Comparison of ENCODE assay signal across 9 mouse cellular contexts in the genomic region with DNA sequence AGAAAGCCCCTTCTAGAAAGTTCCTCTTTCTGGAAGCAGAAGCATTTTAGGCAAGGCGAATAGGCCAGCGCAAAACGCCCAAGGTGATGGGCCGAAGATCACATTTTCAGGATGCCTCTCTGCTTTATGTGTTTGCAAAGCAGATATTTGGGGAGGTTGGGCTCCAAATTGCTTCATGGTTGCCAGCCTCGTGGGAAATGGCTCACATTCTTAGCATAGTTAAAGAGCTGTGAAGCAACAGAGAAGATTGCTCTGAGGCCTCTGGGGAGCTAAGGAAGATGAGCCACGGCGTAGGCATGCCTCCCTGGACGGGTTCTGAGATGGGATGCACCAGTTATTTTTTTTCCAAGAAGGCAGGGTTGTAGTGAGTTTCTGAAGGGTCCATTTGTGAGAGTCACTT. TPM values are rescaled to one million over a fixed set of nuclear protein-coding genes. Genes with fewer than 3 reads are reported as not detected.
A peak's percentile ranks its signal among the peaks of the same experiment; 100 is the strongest.
DNase-seq lines count a peak whose midpoint lies in the region; ATAC-seq and TF ChIP-seq lines count a peak whose summit lies in the region.
"Had no signal": no experiment of that assay in that cellular context is flagged by ENCODE, and none has a peak within 500 bp of the region (broad histone marks: within the 10 kb centered on the region; RNA-seq: fewer than 3 reads in every experiment).

No protein-coding gene starts in this region.

- peak; percentile 66 for DNase-seq in lung, embryonic 14.5 days
- DNase-seq in lung, postnatal 14 days: no peak
- DNase-seq in yolk sac, embryonic 10.5 days (ENCODE audit: low spot score): peak; percentile 74
- no peak for DNase-seq in frontal cortex, postnatal 36 days (ENCODE audit: low spot score in 2 of 2)
- DNase-seq: liver had no signal

- no peak overlapping the region for H3K4me3 ChIP-seq in lung, embryonic 14.5 days (ENCODE audit: low read depth, low read length)
- H3K4me3 ChIP-seq in embryonic fibroblast, embryonic 13.5 days (ENCODE audit: insufficient read depth, low read length): no peak overlapping the region
- no peak overlapping the region for H3K4me3 ChIP-seq in limb, embryonic 13.5 days
- no peak overlapping the region for H3K4me3 ChIP-seq in forebrain, embryonic 13.5 days
- H3K4me3 ChIP-seq: midbrain, embryonic 12.5 days had no signal

- ATAC-seq in lung, embryonic 14.5 days (ENCODE audit: insufficient read depth): no peak
- ATAC-seq in limb, embryonic 13.5 days (ENCODE audit: low FRiP score, low read depth): no peak
- no peak for ATAC-seq in forebrain, embryonic 13.5 days

- no peaks in the 10 kb centered on the region for H3K9me3 ChIP-seq in lung, embryonic 14.5 days (ENCODE audit: low read depth, low read length)
- no peaks in the 10 kb centered on the region for H3K9me3 ChIP-seq in limb, embryonic 13.5 days
- no peaks in the 10 kb centered on the region for H3K9me3 ChIP-seq in forebrain, embryonic 13.5 days (replicated peaks)
- H3K9me3 ChIP-seq: midbrain, embryonic 12.5 days had no signal

- 0 out of 2 replicates have a peak, but pooled peaks have one; percentile 14 for TF ChIP-seq POLR2A in embryonic fibroblast, embryonic 13.5 days (IDR thresholded peaks at IDR 0.05; ENCODE audit: low read depth, low read length)

- no peak overlapping the region for H3K9ac ChIP-seq in lung, embryonic 14.5 days
- H3K9ac ChIP-seq in limb, embryonic 13.5 days: no peak overlapping the region
- H3K9ac ChIP-seq in forebrain, embryonic 13.5 days: no peak overlapping the region
- H3K9ac ChIP-seq: midbrain, embryonic 12.5 days had no signal

- no peaks in the 10 kb centered on the region for H3K27me3 ChIP-seq in lung, embryonic 14.5 days (ENCODE audit: insufficient read depth, low read length)
- no peaks in the 10 kb centered on the region for H3K27me3 ChIP-seq in limb, embryonic 13.5 days
- no peaks in the 10 kb centered on the region for H3K27me3 ChIP-seq in forebrain, embryonic 13.5 days
- H3K27me3 ChIP-seq: midbrain, embryonic 12.5 days had no signal

- TF ChIP-seq CTCF in lung, embryonic 14.5 days (IDR thresholded peaks at IDR 0.05; ENCODE audit: low read depth): no peak
- no peak for TF ChIP-seq CTCF in embryonic fibroblast, embryonic 13.5 days (IDR thresholded peaks at IDR 0.05; ENCODE audit: borderline replicate concordance, insufficient read depth, low read length)

- WGBS in lung, embryonic 14.5 days: 56% methylated on average over 8 of the region's 8 CpGs
- WGBS in limb, embryonic 13.5 days: 62% methylated on average over 8 of the region's 8 CpGs
- WGBS in forebrain, embryonic 13.5 days: 90% methylated on average over 8 of the region's 8 CpGs

- no peak overlapping the region for H3K27ac ChIP-seq in lung, embryonic 14.5 days (ENCODE audit: low read depth)
- H3K27ac ChIP-seq in embryonic fibroblast, embryonic 13.5 days (ENCODE audit: insufficient read depth, low read length): peak overlapping the region; percentile 98
- H3K27ac ChIP-seq in limb, embryonic 13.5 days: peak overlapping the region; percentile 44; the same call in 1 of the 2 replicates
- no peak overlapping the region for H3K27ac ChIP-seq in forebrain, embryonic 13.5 days
- H3K27ac ChIP-seq: midbrain, embryonic 12.5 days had no signal

- H3K4me2 ChIP-seq in lung, embryonic 14.5 days: no peak overlapping the region
- H3K4me2 ChIP-seq in limb, embryonic 13.5 days (replicated peaks): no peak overlapping the region
- no peak overlapping the region for H3K4me2 ChIP-seq in forebrain, embryonic 13.5 days
- H3K4me2 ChIP-seq: midbrain, embryonic 12.5 days had no signal

- H3K36me3 ChIP-seq in lung, embryonic 14.5 days (ENCODE audit: insufficient read depth): no peaks in the 10 kb centered on the region
- H3K36me3 ChIP-seq in limb, embryonic 13.5 days: no peaks in the 10 kb centered on the region
- no peaks in the 10 kb centered on the region for H3K36me3 ChIP-seq in forebrain, embryonic 13.5 days (ENCODE audit: poor library complexity, severe bottlenecking)
- H3K36me3 ChIP-seq: midbrain, embryonic 12.5 days had no signal

- peaks cover 25% of the 10 kb centered on the region for H3K4me1 ChIP-seq in lung, embryonic 14.5 days (ENCODE audit: insufficient read depth)
- peaks cover 29% of the 10 kb centered on the region for H3K4me1 ChIP-seq in embryonic fibroblast, embryonic 13.5 days (ENCODE audit: control insufficient read depth, insufficient read depth, low read length)
- peaks cover 32% of the 10 kb centered on the region for H3K4me1 ChIP-seq in limb, embryonic 13.5 days
- no peaks in the 10 kb centered on the region for H3K4me1 ChIP-seq in forebrain, embryonic 13.5 days
- H3K4me1 ChIP-seq: midbrain, embryonic 12.5 days had no signal

RNA-seq across cellular contexts. Expression of a gene that starts 47.0 kb away (rescaled TPM):
- polyA plus RNA-seq in lung, embryonic 14.5 days (2014; fragmentation: Nextera tagmentation; extraction: Ambion mirVana): 40.3 and 49.4 TPM in 2 replicates
- 135 and 188 TPM in 2 replicates for polyA plus RNA-seq in embryonic fibroblast, embryonic 13.5 days (2011; ENCODE audit: insufficient read length, low read depth, missing spikeins)
- 66.8 and 71.3 TPM in 2 replicates for polyA plus RNA-seq in limb, embryonic 13.5 days (2015; fragmentation: Nextera tagmentation; extraction: Ambion mirVana)
- polyA plus RNA-seq in forebrain, embryonic 13.5 days (2015; fragmentation: Nextera tagmentation; extraction: Ambion mirVana): 46.9 and 55.3 TPM in 2 replicates

Comparison
In these comparisons a context has a peak if more than half of its experiments do, and no peak if none do; other contexts are left out.
1. DNase-seq: peak in lung, embryonic 14.5 days (single experiment) and yolk sac, embryonic 10.5 days (single experiment); none in lung, postnatal 14 days (single experiment) and frontal cortex, postnatal 36 days (0 of 2).
2. H3K27ac ChIP-seq: peak in embryonic fibroblast, embryonic 13.5 days (single experiment) and limb, embryonic 13.5 days (single experiment); none in lung, embryonic 14.5 days (single experiment) and forebrain, embryonic 13.5 days (single experiment).